Mouse (Mus musculus) embryonic facial prominence, embryonic 11.5 days (tissue): ENCODE measurements at regions not wholly inside any gene's neighbourhood (a gene's known extent, or its start where the extent isn't known, plus 50 kb on each side); places are given as distances from the start of the nearest gene placed in this dataset. TPM values are rescaled to one million over a fixed set of nuclear protein-coding genes. Genes with fewer than 3 reads are reported as not detected.

Experiments
- microRNA-seq: library from miRNA; unstranded; fragments of <30 nt; microRNA quantifications from one replicate; pipeline ENCODE4, GENCODE M21; 2016; ENCODE audit warnings: borderline number of aligned reads

Small RNA genes in the stretch of these regions (microRNA-seq; reads per million reads assigned to microRNA genes)
- gene Gm25978 = not detected
